Mouse (Mus musculus) hindbrain, embryonic 16.5 days (tissue): ENCODE data around the gene Kcne3. TPM values are rescaled to one million over a fixed set of nuclear protein-coding genes. Genes with fewer than 3 reads are reported as not detected.
A peak's percentile ranks its signal among the peaks of the same experiment; 100 is the strongest.

ENCODE experiments used
- ATAC-seq: fragments of 200-750 bp; cut with Nextera tagmentation; 2 replicates; pipeline ENCODE4 v1.8.0; 2017; ENCODE audit warnings: moderate TSS enrichment, moderate library complexity
- H3K27ac ChIP-seq: fragments of 300-500 bp; sonication (generic); 2 replicates; pipeline ENCODE4 v1.5.1; 2014; ENCODE audit warnings: low read depth, mild to moderate bottlenecking, control low read depth, low read length, moderate library complexity
- H3K27me3 ChIP-seq: fragments of 300-500 bp; sonication (generic); replicated peaks from 2 replicates; pipeline ENCODE4 v1.6.1; 2014; ENCODE audit warnings: low read length; ENCODE audit not compliant: control insufficient read depth, insufficient read depth
- H3K36me3 ChIP-seq: fragments of 300-500 bp; sonication (generic); 2 replicates; pipeline ENCODE4 v1.6.1; 2014; ENCODE audit warnings: mild to moderate bottlenecking, low read length, moderate library complexity, mixed read lengths; ENCODE audit not compliant: control insufficient read depth, insufficient read depth
- H3K4me1 ChIP-seq: fragments of 300-500 bp; sonication (generic); 2 replicates; pipeline ENCODE4 v1.6.1; 2014; ENCODE audit warnings: low read depth, low read length; ENCODE audit not compliant: control insufficient read depth, insufficient read depth
- H3K4me2 ChIP-seq: fragments of 300-500 bp; sonication (generic); 2 replicates; pipeline ENCODE4 v1.6.1; 2014; ENCODE audit warnings: mild to moderate bottlenecking, low read length, control low read depth, moderate library complexity
- H3K4me3 ChIP-seq: fragments of 300-500 bp; sonication (generic); 2 replicates; pipeline ENCODE4 v1.5.1; 2014; ENCODE audit warnings: mild to moderate bottlenecking, low read length, control low read depth, moderate library complexity
- H3K9ac ChIP-seq: fragments of 300-500 bp; sonication (generic); 2 replicates; pipeline ENCODE4 v1.6.1; 2014; ENCODE audit warnings: low read depth, mild to moderate bottlenecking, control low read depth, low read length, moderate library complexity
- H3K9me3 ChIP-seq: fragments of 300-500 bp; sonication (generic); 2 replicates; pipeline ENCODE4 v1.6.1; 2014; ENCODE audit warnings: mild to moderate bottlenecking, low read length, moderate library complexity; ENCODE audit not compliant: control insufficient read depth
- WGBS: fragments of 180-500 bp; shearing (Covaris S2); extraction: QIAGEN DNeasy Blood & Tissue Kit; methylation state at CpG from one replicate; pipeline ENCODE4 v1.1.7; 2014; 5-methylcytosine and 5-hydroxymethylcytosine counted together
- polyA plus RNA-seq: library from polyadenylated mRNA; unstranded; fragments of >200 nt; fragmentation: Nextera tagmentation; extraction: Ambion mirVana; gene quantifications from 2 replicates; pipeline ENCODE4 v1.2.1, GENCODE M21; 2015

Gene Kcne3
- polyA plus RNA-seq, 1 experiment from 2014 or later = 0.31 TPM

- Histone ChIP-seq H3K4me1 (no peaks in the 10 kb centered on the region; the same call in 1 of the 2 replicates), H3K9me3 (no peaks in the 10 kb centered on the region), H3K27me3 (no peaks in the 10 kb centered on the region), H3K4me2 (peak overlapping the region; percentile 80), H3K9ac (peak overlapping the region; percentile 78), H3K4me3 (peak overlapping the region; percentile 93), H3K27ac (peak overlapping the region; percentile 86), H3K36me3 (no peaks in the 10 kb centered on the region)
- 1% methylated on average over 23 of the region's 23 CpGs for WGBS
- peak; percentile 72 for ATAC-seq
These were observed 51.7 kb downstream of the Kcne3 start for GRCm38 (mm10) chr7:100227896-100228525.

- no peaks in the 10 kb centered on the region for H3K36me3 ChIP-seq
- peak overlapping the region; percentile 80 for H3K4me2 ChIP-seq
- H3K9ac ChIP-seq = peak overlapping the region; percentile 78; the same call in 1 of the 2 replicates
- 65% methylated on average over 3 of the region's 3 CpGs for WGBS
- H3K27me3 ChIP-seq = no peaks in the 10 kb centered on the region
- H3K4me1 ChIP-seq = no peaks in the 10 kb centered on the region; the same call in 1 of the 2 replicates
- no peak for ATAC-seq
- H3K9me3 ChIP-seq = no peaks in the 10 kb centered on the region
- no peak overlapping the region; the same call in 1 of the 2 replicates for H3K27ac ChIP-seq
- H3K4me3 ChIP-seq = peak overlapping the region; percentile 93
These were observed 52.7 kb downstream of the Kcne3 start for GRCm38 (mm10) chr7:100228957-100229356.

- Histone ChIP-seq H3K4me2 (no peak overlapping the region), H3K9me3 (no peaks in the 10 kb centered on the region), H3K4me1 (no peaks in the 10 kb centered on the region; the same call in 1 of the 2 replicates), H3K36me3 (no peaks in the 10 kb centered on the region), H3K27me3 (no peaks in the 10 kb centered on the region), H3K4me3 (no peak overlapping the region), H3K9ac (no peak overlapping the region), H3K27ac (no peak overlapping the region)
- ATAC-seq = no peak
- WGBS = 100% methylated on average over 1 of the region's 1 CpGs
These were observed 54.3 kb downstream of the Kcne3 start for GRCm38 (mm10) chr7:100230646-100231045.

- no peak for ATAC-seq
- 72% methylated on average over 1 of the region's 1 CpGs for WGBS
- Histone ChIP-seq H3K4me3 (no peak overlapping the region), H3K27me3 (no peaks in the 10 kb centered on the region), H3K9me3 (no peaks in the 10 kb centered on the region), H3K9ac (no peak overlapping the region), H3K4me2 (no peak overlapping the region), H3K36me3 (no peaks in the 10 kb centered on the region), H3K27ac (no peak overlapping the region), H3K4me1 (no peaks in the 10 kb centered on the region; the same call in 1 of the 2 replicates)
These were observed 55.4 kb downstream of the Kcne3 start for GRCm38 (mm10) chr7:100231661-100232060.

- H3K9me3 ChIP-seq = no peaks in the 10 kb centered on the region
- H3K4me2 ChIP-seq = no peak overlapping the region
- H3K9ac ChIP-seq = no peak overlapping the region
- ATAC-seq = no peak
- no peaks in the 10 kb centered on the region for H3K36me3 ChIP-seq
- no peaks in the 10 kb centered on the region; the same call in 1 of the 2 replicates for H3K4me1 ChIP-seq
- no peak overlapping the region for H3K27ac ChIP-seq
- no peak overlapping the region for H3K4me3 ChIP-seq
- no peaks in the 10 kb centered on the region for H3K27me3 ChIP-seq
These were observed 57.4 kb downstream of the Kcne3 start for GRCm38 (mm10) chr7:100233681-100234080.

Other genes starting within 250 kb of the Kcne3 start
- 4.1 and 4.2 TPM in 2 replicates for gene Rnf169, start 196.1 kb upstream of the Kcne3 start, polyA plus RNA-seq
- 0.88 and 1.1 TPM in 2 replicates for gene Chrdl2, start 170.3 kb upstream of the Kcne3 start, polyA plus RNA-seq
- gene Pold3, start 54.9 kb upstream of the Kcne3 start, polyA plus RNA-seq = 45.4 and 47.0 TPM in 2 replicates
- 18.3 and 19.5 TPM in 2 replicates for gene Lipt2, start 17.2 kb upstream of the Kcne3 start, polyA plus RNA-seq
- gene Pgm2l1, start 50.9 kb downstream of the Kcne3 start, polyA plus RNA-seq = 29.2 and 33.7 TPM in 2 replicates
- gene P4ha3, start 109.0 kb downstream of the Kcne3 start, polyA plus RNA-seq = 5.5 and 10.4 TPM in 2 replicates
- 13.2 and 16.9 TPM in 2 replicates for gene C2cd3, start 195.7 kb downstream of the Kcne3 start, polyA plus RNA-seq
- gene Ppme1, start 195.8 kb downstream of the Kcne3 start, polyA plus RNA-seq = 157 and 168 TPM in 2 replicates